Mouse (Mus musculus) gastrocnemius, postnatal 10 days (tissue): Measurements from ENCODE around the gene Hist2h3b. TPM values are rescaled to one million over a fixed set of nuclear protein-coding genes. Genes with fewer than 3 reads are reported as not detected.
"Not testable (repeated sequence)": the region's sequence is repeated elsewhere in the genome, so short reads cannot be mapped to it uniquely, and the experiment has no call there.

Source experiments
- DNase-seq: peaks from one replicate; pipeline ENCODE4 v3.0.0; 2021; ENCODE audit warnings: mixed read lengths
- total RNA-seq, 2 experiments: library from RNA; stranded (reverse); gene quantifications; 2 replicates each; pipeline ENCODE4 v1.2.3; 2021

The Hist2h3b gene
- total RNA-seq, 2 experiments from 2014 or later = 371 to 396 TPM

- DNase-seq = peak; percentile 85
Observed at GRCm38 (mm10) chr3:96262979-96263550, 5.4 kb upstream of the Hist2h3b start, which contains the start of gene Hist2h4. Gene Hist2h4 (minus strand): TSS chr3:96263311.

GRCm38 (mm10) chr3:96263558-96264403 is 4.7 kb upstream of the Hist2h3b start:
- DNase-seq = peak; percentile 29

- no peak for DNase-seq
Observed at GRCm38 (mm10) chr3:96264404-96264949, 4.0 kb upstream of the Hist2h3b start.

GRCm38 (mm10) chr3:96266132-96266710 is 2.2 kb upstream of the Hist2h3b start:
- DNase-seq = no peak

- DNase-seq = no peak
Observed at GRCm38 (mm10) chr3:96267541-96267940, 913 bp upstream of the Hist2h3b start.

- DNase-seq = not testable (repeated sequence)
Observed at GRCm38 (mm10) chr3:96268776-96269378, 423 bp downstream of the Hist2h3b start.

- peak; percentile 68 for DNase-seq
Observed at GRCm38 (mm10) chr3:96269511-96270474, 1.3 kb downstream of the Hist2h3b start, which contains the start of gene Hist2h2bb. Gene Hist2h2bb (plus strand): TSS chr3:96269752.

- DNase-seq = no peak
Observed at GRCm38 (mm10) chr3:96273591-96274465, 5.4 kb downstream of the Hist2h3b start.

- no peak for DNase-seq
Observed at GRCm38 (mm10) chr3:96277428-96277799, 9.0 kb downstream of the Hist2h3b start.

GRCm38 (mm10) chr3:96277800-96278624 is 9.6 kb downstream of the Hist2h3b start:
- DNase-seq = peak; percentile 93

- no peak for DNase-seq
Observed at GRCm38 (mm10) chr3:96280660-96281059, 12.2 kb downstream of the Hist2h3b start.

GRCm38 (mm10) chr3:96284457-96284856 is 16.0 kb downstream of the Hist2h3b start:
- DNase-seq = no peak

- DNase-seq = not testable (repeated sequence)
Observed at GRCm38 (mm10) chr3:96287334-96287733, 18.9 kb downstream of the Hist2h3b start.

GRCm38 (mm10) chr3:96289201-96289600 is 20.7 kb downstream of the Hist2h3b start:
- DNase-seq = no peak

GRCm38 (mm10) chr3:96290727-96291126 is 22.3 kb downstream of the Hist2h3b start:
- DNase-seq = not testable (repeated sequence)

- no peak for DNase-seq
Observed at GRCm38 (mm10) chr3:96292641-96293040, 24.2 kb downstream of the Hist2h3b start.

- DNase-seq = no peak
Observed at GRCm38 (mm10) chr3:96293368-96293767, 24.9 kb downstream of the Hist2h3b start.

GRCm38 (mm10) chr3:96293787-96294186 is 25.3 kb downstream of the Hist2h3b start, which contains the start of gene Fcgr1:
Gene Fcgr1 (minus strand): TSS chr3:96293969.
- DNase-seq = no peak

GRCm38 (mm10) chr3:96298360-96298759 is 29.9 kb downstream of the Hist2h3b start:
- no peak for DNase-seq
